Mouse (Mus musculus): ENCODE measurements at regions not wholly inside any gene's neighbourhood (a gene's known extent, or its start where the extent isn't known, plus 50 kb on each side); places are given as distances from the start of the nearest gene placed in this dataset.

DNA sequence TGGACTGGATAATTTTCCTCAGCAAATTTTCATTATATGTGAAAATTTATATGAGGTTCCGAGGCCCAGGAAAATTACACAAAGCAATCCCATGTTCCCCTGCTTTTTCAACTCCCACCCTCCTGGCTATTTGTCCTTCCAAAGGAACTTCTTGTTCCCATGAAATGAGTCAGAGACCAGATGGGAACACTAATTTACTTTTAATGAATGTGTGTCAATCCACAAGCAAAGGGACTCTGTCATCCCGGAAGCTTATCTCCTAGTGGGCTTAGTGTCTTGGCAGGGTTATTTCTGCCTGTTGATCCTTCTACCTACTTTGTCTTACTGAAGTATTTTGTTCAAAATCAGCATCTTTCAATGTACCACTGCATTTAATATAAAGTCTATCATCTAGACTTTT is 573.3 kb upstream of the Gm11114 start:
- no peak for TF ChIP-seq CTCF (IDR thresholded peaks at IDR 0.05; ENCODE audit: extremely low read depth, insufficient read depth, low read length)
- TF ChIP-seq POLR2A (IDR thresholded peaks at IDR 0.05; ENCODE audit: extremely low read depth, insufficient read depth, low read length), result no peak

Data from cortical plate, adult 2 months (tissue).